Mouse (Mus musculus) megakaryocyte, adult 5-6 weeks (primary cell): ENCODE data around the gene Ubac2. TPM values are rescaled to one million over a fixed set of nuclear protein-coding genes. Genes with fewer than 3 reads are reported as not detected.

ENCODE experiments used
- ATAC-seq: 2 replicates; pipeline ENCODE4 v1.8.0; 2016; ENCODE audit warnings: mild to moderate bottlenecking, inconsistent platforms; ENCODE audit not compliant: poor library complexity, severe bottlenecking
- total RNA-seq, 2 experiments: library from RNA; stranded (forward) in 1 of 2; stranded (reverse) in 1 of 2; fragments of 153-499, 151-499 nt in 1 of 2; fragments of 221-1000, 200-1000 nt in 1 of 2; gene quantifications; 2 replicates each; pipeline versions ENCODE4 v1.2.3 to v1.2.4; 2015 to 2017

Ubac2 gene
- total RNA-seq, 2 experiments from 2014 or later = 19.3 to 34.2 TPM

DNA sequence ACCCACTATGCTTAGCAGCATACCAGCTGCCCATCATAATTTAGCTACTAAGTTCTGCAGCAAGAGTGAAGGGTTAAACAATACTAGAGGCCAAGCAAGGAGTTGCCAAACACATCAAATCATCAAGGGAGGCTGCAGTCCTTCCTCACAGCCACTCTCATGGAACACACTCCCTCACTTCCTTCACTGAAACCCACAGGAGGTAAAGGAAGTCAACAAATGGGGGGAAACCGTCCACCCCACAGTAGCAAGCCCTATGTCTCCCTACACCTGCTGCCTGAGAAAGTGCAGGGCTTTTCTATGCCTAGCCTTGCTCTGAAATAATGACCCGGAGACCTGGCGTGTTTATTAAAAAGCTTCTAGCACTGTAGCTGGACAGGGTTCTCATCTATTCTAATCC lies 191.5 kb downstream of the Ubac2 start:
- no peak for ATAC-seq

Other genes starting within 250 kb of the Ubac2 start
- gene Dock9, start 80.8 kb upstream of the Ubac2 start, total RNA-seq (2015) = 0.23 and 0.31 TPM in 2 replicates
- 0.22 and 0.57 TPM in 2 replicates for gene Dock9, start 80.8 kb upstream of the Ubac2 start, total RNA-seq (2017)
- gene Gpr18, start 37.2 kb downstream of the Ubac2 start, total RNA-seq (2015) = 11.3 and 16.1 TPM in 2 replicates
- gene Gpr18, start 37.2 kb downstream of the Ubac2 start, total RNA-seq (2017) = 11.9 and 12.9 TPM in 2 replicates
- 39.0 and 39.1 TPM in 2 replicates for gene Gpr183, start 86.6 kb downstream of the Ubac2 start, total RNA-seq (2015)
- gene Gpr183, start 86.6 kb downstream of the Ubac2 start, total RNA-seq (2017) = 33.8 and 36.4 TPM in 2 replicates
- not detected in 2 replicates for gene Timm8a2, start 156.1 kb downstream of the Ubac2 start, total RNA-seq (2015)
- gene Timm8a2, start 156.1 kb downstream of the Ubac2 start, total RNA-seq (2017) = 0.18 TPM in 1 of 2 replicates, not detected in the other
- 93.2 and 94.6 TPM in 2 replicates for gene Tm9sf2, start 228.4 kb downstream of the Ubac2 start, total RNA-seq (2015)
- 115 and 117 TPM in 2 replicates for gene Tm9sf2, start 228.4 kb downstream of the Ubac2 start, total RNA-seq (2017)